Mouse (Mus musculus) hindbrain, embryonic 16.5 days (tissue): ENCODE measurements around the gene Ppm1b. TPM values are rescaled to one million over a fixed set of nuclear protein-coding genes. Genes with fewer than 3 reads are reported as not detected.

ENCODE experiments used
- ATAC-seq: fragments of 200-750 bp; cut with Nextera tagmentation; 2 replicates; pipeline ENCODE4 v1.8.0; 2017; ENCODE audit warnings: moderate TSS enrichment, moderate library complexity
- H3K27ac ChIP-seq: fragments of 300-500 bp; sonication (generic); 2 replicates; pipeline ENCODE4 v1.5.1; 2014; ENCODE audit warnings: low read depth, mild to moderate bottlenecking, control low read depth, low read length, moderate library complexity
- H3K27me3 ChIP-seq: fragments of 300-500 bp; sonication (generic); replicated peaks from 2 replicates; pipeline ENCODE4 v1.6.1; 2014; ENCODE audit warnings: low read length; ENCODE audit not compliant: control insufficient read depth, insufficient read depth
- H3K36me3 ChIP-seq: fragments of 300-500 bp; sonication (generic); 2 replicates; pipeline ENCODE4 v1.6.1; 2014; ENCODE audit warnings: mild to moderate bottlenecking, low read length, moderate library complexity, mixed read lengths; ENCODE audit not compliant: control insufficient read depth, insufficient read depth
- H3K4me1 ChIP-seq: fragments of 300-500 bp; sonication (generic); 2 replicates; pipeline ENCODE4 v1.6.1; 2014; ENCODE audit warnings: low read depth, low read length; ENCODE audit not compliant: control insufficient read depth, insufficient read depth
- H3K4me2 ChIP-seq: fragments of 300-500 bp; sonication (generic); 2 replicates; pipeline ENCODE4 v1.6.1; 2014; ENCODE audit warnings: mild to moderate bottlenecking, low read length, control low read depth, moderate library complexity
- H3K4me3 ChIP-seq: fragments of 300-500 bp; sonication (generic); 2 replicates; pipeline ENCODE4 v1.5.1; 2014; ENCODE audit warnings: mild to moderate bottlenecking, low read length, control low read depth, moderate library complexity
- H3K9ac ChIP-seq: fragments of 300-500 bp; sonication (generic); 2 replicates; pipeline ENCODE4 v1.6.1; 2014; ENCODE audit warnings: low read depth, mild to moderate bottlenecking, control low read depth, low read length, moderate library complexity
- H3K9me3 ChIP-seq: fragments of 300-500 bp; sonication (generic); 2 replicates; pipeline ENCODE4 v1.6.1; 2014; ENCODE audit warnings: mild to moderate bottlenecking, low read length, moderate library complexity; ENCODE audit not compliant: control insufficient read depth
- WGBS: fragments of 180-500 bp; shearing (Covaris S2); extraction: QIAGEN DNeasy Blood & Tissue Kit; methylation state at CpG from one replicate; pipeline ENCODE4 v1.1.7; 2014; 5-methylcytosine and 5-hydroxymethylcytosine counted together
- polyA plus RNA-seq: library from polyadenylated mRNA; unstranded; fragments of >200 nt; fragmentation: Nextera tagmentation; extraction: Ambion mirVana; gene quantifications from 2 replicates; pipeline ENCODE4 v1.2.1, GENCODE M21; 2015

The Ppm1b gene
- polyA plus RNA-seq, 1 experiment from 2014 or later = 74.5 TPM

GRCm38 (mm10) chr17:84937220-84937619 lies 19.3 kb upstream of the Ppm1b start:
- H3K27ac ChIP-seq = no peak overlapping the region
- no peak for ATAC-seq
- H3K4me3 ChIP-seq = no peak overlapping the region
- H3K4me1 ChIP-seq = no peaks in the 10 kb centered on the region
- H3K9ac ChIP-seq = no peak overlapping the region
- WGBS = 91% methylated on average over 7 of the region's 7 CpGs
- H3K9me3 ChIP-seq = no peaks in the 10 kb centered on the region
- H3K4me2 ChIP-seq = no peak overlapping the region
- no peaks in the 10 kb centered on the region for H3K27me3 ChIP-seq
- no peaks in the 10 kb centered on the region for H3K36me3 ChIP-seq

GRCm38 (mm10) chr17:84938215-84938614 lies 18.3 kb upstream of the Ppm1b start:
- Histone ChIP-seq H3K27ac (no peak overlapping the region), H3K36me3 (no peaks in the 10 kb centered on the region), H3K9me3 (no peaks in the 10 kb centered on the region), H3K9ac (no peak overlapping the region), H3K4me1 (no peaks in the 10 kb centered on the region), H3K27me3 (no peaks in the 10 kb centered on the region), H3K4me3 (no peak overlapping the region), H3K4me2 (no peak overlapping the region)
- 94% methylated on average over 4 of the region's 4 CpGs for whole genome bisulfite sequencing
- no peak for ATAC-seq

GRCm38 (mm10) chr17:84940017-84940731 lies 16.4 kb upstream of the Ppm1b start:
- Histone ChIP-seq H3K9me3 (no peaks in the 10 kb centered on the region), H3K4me1 (no peaks in the 10 kb centered on the region)

GRCm38 (mm10) chr17:84941291-84941868 lies 15.2 kb upstream of the Ppm1b start:
- Histone ChIP-seq H3K36me3 (no peaks in the 10 kb centered on the region), H3K4me3 (no peak overlapping the region), H3K4me1 (no peaks in the 10 kb centered on the region), H3K27ac (no peak overlapping the region), H3K27me3 (no peaks in the 10 kb centered on the region), H3K9me3 (no peaks in the 10 kb centered on the region), H3K9ac (no peak overlapping the region), H3K4me2 (no peak overlapping the region)
- no peak for ATAC-seq
- WGBS = 84% methylated on average over 13 of the region's 13 CpGs

More at GRCm38 (mm10) chr17:84940017-84940731, 16.4 kb upstream of the Ppm1b start:
- Histone ChIP-seq H3K27me3 (no peaks in the 10 kb centered on the region), H3K27ac (no peak overlapping the region), H3K36me3 (no peaks in the 10 kb centered on the region), H3K9ac (no peak overlapping the region), H3K4me3 (no peak overlapping the region), H3K4me2 (no peak overlapping the region)
- ATAC-seq = no peak
- 80% methylated on average over 9 of the region's 9 CpGs for WGBS

GRCm38 (mm10) chr17:84942358-84943032 lies 14.0 kb upstream of the Ppm1b start:
- Histone ChIP-seq H3K4me2 (no peak overlapping the region), H3K9me3 (no peaks in the 10 kb centered on the region), H3K27ac (no peak overlapping the region), H3K27me3 (no peaks in the 10 kb centered on the region), H3K36me3 (no peaks in the 10 kb centered on the region), H3K4me1 (no peaks in the 10 kb centered on the region), H3K4me3 (no peak overlapping the region), H3K9ac (no peak overlapping the region)
- WGBS = 86% methylated on average over 10 of the region's 10 CpGs
- no peak for ATAC-seq

GRCm38 (mm10) chr17:84943033-84943393 lies 13.5 kb upstream of the Ppm1b start:
- Histone ChIP-seq H3K9ac (no peak overlapping the region), H3K4me2 (no peak overlapping the region), H3K27ac (no peak overlapping the region), H3K9me3 (no peaks in the 10 kb centered on the region), H3K36me3 (no peaks in the 10 kb centered on the region), H3K4me1 (no peaks in the 10 kb centered on the region), H3K27me3 (no peaks in the 10 kb centered on the region), H3K4me3 (no peak overlapping the region)
- WGBS = 63% methylated on average over 2 of the region's 2 CpGs
- no peak for ATAC-seq

GRCm38 (mm10) chr17:84944348-84944747 lies 12.2 kb upstream of the Ppm1b start:
- Histone ChIP-seq H3K9ac (no peak overlapping the region), H3K4me1 (no peaks in the 10 kb centered on the region), H3K9me3 (no peaks in the 10 kb centered on the region), H3K27ac (no peak overlapping the region), H3K27me3 (no peaks in the 10 kb centered on the region), H3K36me3 (no peaks in the 10 kb centered on the region), H3K4me2 (no peak overlapping the region), H3K4me3 (no peak overlapping the region)
- 93% methylated on average over 6 of the region's 6 CpGs for whole genome bisulfite sequencing
- ATAC-seq = no peak

GRCm38 (mm10) chr17:84952521-84952920 lies 4.0 kb upstream of the Ppm1b start:
- Histone ChIP-seq H3K27me3 (no peaks in the 10 kb centered on the region), H3K9ac (no peak overlapping the region), H3K36me3 (no peaks in the 10 kb centered on the region), H3K4me2 (no peak overlapping the region), H3K27ac (no peak overlapping the region), H3K4me3 (no peak overlapping the region), H3K4me1 (peaks cover 6% of the 10 kb centered on the region), H3K9me3 (no peaks in the 10 kb centered on the region)
- WGBS = 92% methylated on average over 5 of the region's 5 CpGs
- no peak for ATAC-seq

- H3K36me3 ChIP-seq = no peaks in the 10 kb centered on the region
- no peak overlapping the region for H3K27ac ChIP-seq
- H3K9me3 ChIP-seq = no peaks in the 10 kb centered on the region
- no peak overlapping the region for H3K4me2 ChIP-seq
- WGBS = 92% methylated on average over 5 of the region's 5 CpGs
- H3K4me1 ChIP-seq = peaks cover 6% of the 10 kb centered on the region
- H3K4me3 ChIP-seq = no peak overlapping the region
- H3K27me3 ChIP-seq = no peaks in the 10 kb centered on the region
- no peak for ATAC-seq
- no peak overlapping the region for H3K9ac ChIP-seq
Observed at GRCm38 (mm10) chr17:84953776-84954175, 2.8 kb upstream of the Ppm1b start.
